Mouse (Mus musculus): ENCODE results near the gene Hdhd3. TPM values are rescaled to one million over a fixed set of nuclear protein-coding genes. Genes with fewer than 3 reads are reported as not detected.

The Hdhd3 gene
- polyA plus RNA-seq, 1 experiment from 2014 or later: 12.6 TPM

GRCm38 (mm10) chr4:62454995-62455394 is 48.3 kb downstream of the Hdhd3 start:
- no peaks in the 10 kb centered on the region for H3K9me3 ChIP-seq (ENCODE audit: control insufficient read depth, low read length)
- no peak overlapping the region for H3K4me3 ChIP-seq (ENCODE audit: low read depth, low read length)
- ATAC-seq (ENCODE audit: low read depth) (0 out of 2 replicates have a peak, but pooled peaks have one; percentile 63), DNase-seq (ENCODE audit: low spot score) (peak; percentile 30)
- H3K9ac ChIP-seq (ENCODE audit: low read depth, low read length): no peak overlapping the region
- H3K27ac ChIP-seq (replicated peaks; ENCODE audit: low read depth, low read length): no peak overlapping the region
- no peak overlapping the region for H3K4me2 ChIP-seq (ENCODE audit: low read depth, low read length)
- H3K27me3 ChIP-seq (replicated peaks; ENCODE audit: control insufficient read depth, insufficient read depth, low read length): no peaks in the 10 kb centered on the region
- H3K36me3 ChIP-seq (ENCODE audit: control insufficient read depth, insufficient read depth, low read length): no peaks in the 10 kb centered on the region
- WGBS: 46% methylated on average over 5 of the region's 5 CpGs
- H3K4me1 ChIP-seq (ENCODE audit: control insufficient read depth, insufficient read depth, low read length): no peaks in the 10 kb centered on the region

Other genes with a start within 250 kb of the Hdhd3 start
- 17.3 and 18.0 TPM in 2 replicates for gene Slc31a2, start 240.9 kb downstream of the Hdhd3 start, polyA plus RNA-seq (2014; fragmentation: Nextera tagmentation; extraction: Ambion mirVana)
- gene Fkbp15, start 142.9 kb downstream of the Hdhd3 start, polyA plus RNA-seq (2014; fragmentation: Nextera tagmentation; extraction: Ambion mirVana): 25.2 and 28.3 TPM in 2 replicates
- 46.5 and 49.0 TPM in 2 replicates for gene Slc31a1, start 142.7 kb downstream of the Hdhd3 start, polyA plus RNA-seq (2014; fragmentation: Nextera tagmentation; extraction: Ambion mirVana)
- gene Cdc26, start 94.8 kb downstream of the Hdhd3 start, polyA plus RNA-seq (2014; fragmentation: Nextera tagmentation; extraction: Ambion mirVana): 167 and 176 TPM in 2 replicates
- gene Prpf4, start 94.7 kb downstream of the Hdhd3 start, polyA plus RNA-seq (2014; fragmentation: Nextera tagmentation; extraction: Ambion mirVana): 16.4 and 17.9 TPM in 2 replicates
- 0.14 and 0.97 TPM in 2 replicates for gene Rnf183, start 68.2 kb downstream of the Hdhd3 start, polyA plus RNA-seq (2014; fragmentation: Nextera tagmentation; extraction: Ambion mirVana)
- 5.3 and 5.4 TPM in 2 replicates for gene Wdr31, start 32.6 kb downstream of the Hdhd3 start, polyA plus RNA-seq (2014; fragmentation: Nextera tagmentation; extraction: Ambion mirVana)
- 8.1 and 8.7 TPM in 2 replicates for gene Bspry, start 23.4 kb downstream of the Hdhd3 start, polyA plus RNA-seq (2014; fragmentation: Nextera tagmentation; extraction: Ambion mirVana)
- gene Alad, start 16.5 kb upstream of the Hdhd3 start, polyA plus RNA-seq (2014; fragmentation: Nextera tagmentation; extraction: Ambion mirVana): 65.5 and 75.8 TPM in 2 replicates
- 66.3 and 72.7 TPM in 2 replicates for gene Pole3, start 21.6 kb upstream of the Hdhd3 start, polyA plus RNA-seq (2014; fragmentation: Nextera tagmentation; extraction: Ambion mirVana)
- gene 4933430I17Rik, start 21.9 kb upstream of the Hdhd3 start, polyA plus RNA-seq (2014; fragmentation: Nextera tagmentation; extraction: Ambion mirVana): 0.37 and 0.43 TPM in 2 replicates
- gene Rgs3, start 56.4 kb upstream of the Hdhd3 start, polyA plus RNA-seq (2014; fragmentation: Nextera tagmentation; extraction: Ambion mirVana): 37.2 and 38.8 TPM in 2 replicates